Mouse (Mus musculus): Measurements from ENCODE around the gene Fam126b. TPM values are rescaled to one million over a fixed set of nuclear protein-coding genes. Genes with fewer than 3 reads are reported as not detected.
"Not testable (repeated sequence)": the region's sequence is repeated elsewhere in the genome, so short reads cannot be mapped to it uniquely, and the experiment has no call there.

The Fam126b gene
- 7.2 and 8.8 TPM in 2 replicates for polyA plus RNA-seq (2014; fragmentation: Nextera tagmentation; extraction: Ambion mirVana)

GRCm38 (mm10) chr1:58586171-58586997 lies at the start of gene Fam126b, which contains the start of gene Ndufb3:
Fam126b (minus strand) TSS chr1:58586323.
Ndufb3 (plus strand) TSS chr1:58586384.
- Histone ChIP-seq H3K9ac (peak within 1 kb of the TSS; percentile 84), H3K4me2 (peak within 1 kb of the TSS; percentile 76), H3K27ac (ENCODE audit: low read depth) (peak within 1 kb of the TSS; percentile 84), H3K4me1 (ENCODE audit: insufficient read depth) (no peaks in the 10 kb centered on the region; the same call in 1 of the 2 replicates), H3K9me3 (ENCODE audit: low read depth, low read length) (no peaks in the 10 kb centered on the region), H3K27me3 (ENCODE audit: insufficient read depth, low read length) (no peaks in the 10 kb centered on the region), H3K36me3 (ENCODE audit: insufficient read depth) (peaks cover 3% of the 10 kb centered on the region; the same call in 1 of the 2 replicates), H3K4me3 (ENCODE audit: low read depth, low read length) (peak within 1 kb of the TSS; percentile 84)
- TF ChIP-seq CTCF (IDR thresholded peaks at IDR 0.05; ENCODE audit: low read depth), result no peak
- under 1% methylated on average over 41 of the region's 41 CpGs for WGBS
- peak; percentile 95 for DNase-seq
- ATAC-seq (ENCODE audit: insufficient read depth), result peak; percentile 99

- WGBS, result 67% methylated on average over 1 of the region's 2 CpGs
- H3K9me3 ChIP-seq (ENCODE audit: low read depth, low read length); H3K27me3 ChIP-seq (ENCODE audit: insufficient read depth, low read length); H3K9ac ChIP-seq; H3K36me3 ChIP-seq (ENCODE audit: insufficient read depth); DNase-seq; H3K27ac ChIP-seq (ENCODE audit: low read depth); H3K4me2 ChIP-seq; H3K4me1 ChIP-seq (ENCODE audit: insufficient read depth); H3K4me3 ChIP-seq (ENCODE audit: low read depth, low read length); ATAC-seq (ENCODE audit: insufficient read depth): not testable (repeated sequence)
Measured at GRCm38 (mm10) chr1:58628847-58629246, 42.7 kb upstream of the Fam126b start.

GRCm38 (mm10) chr1:58621996-58622748 lies 36.0 kb upstream of the Fam126b start:
- H3K4me3 ChIP-seq (ENCODE audit: low read depth, low read length), result no peak overlapping the region
- H3K27ac ChIP-seq (ENCODE audit: low read depth), result no peak overlapping the region
- no peak for ATAC-seq (ENCODE audit: insufficient read depth)
- H3K9ac ChIP-seq, result no peak overlapping the region
- no peaks in the 10 kb centered on the region for H3K27me3 ChIP-seq (ENCODE audit: insufficient read depth, low read length)
- H3K4me1 ChIP-seq (ENCODE audit: insufficient read depth), result no peaks in the 10 kb centered on the region
- H3K36me3 ChIP-seq (ENCODE audit: insufficient read depth), result no peaks in the 10 kb centered on the region
- no peak for TF ChIP-seq CTCF (IDR thresholded peaks at IDR 0.05; ENCODE audit: low read depth)
- DNase-seq, result peak; percentile 23
- no peaks in the 10 kb centered on the region for H3K9me3 ChIP-seq (ENCODE audit: low read depth, low read length)
- WGBS, result 51% methylated on average over 7 of the region's 7 CpGs
- H3K4me2 ChIP-seq, result no peak overlapping the region

GRCm38 (mm10) chr1:58621251-58621650 lies 35.1 kb upstream of the Fam126b start:
- no peak for TF ChIP-seq CTCF (IDR thresholded peaks at IDR 0.05; ENCODE audit: low read depth)
- Histone ChIP-seq H3K9me3 (ENCODE audit: low read depth, low read length) (no peaks in the 10 kb centered on the region), H3K4me3 (ENCODE audit: low read depth, low read length) (no peak overlapping the region), H3K4me2 (no peak overlapping the region), H3K9ac (no peak overlapping the region), H3K27me3 (ENCODE audit: insufficient read depth, low read length) (no peaks in the 10 kb centered on the region), H3K4me1 (ENCODE audit: insufficient read depth) (no peaks in the 10 kb centered on the region), H3K36me3 (ENCODE audit: insufficient read depth) (no peaks in the 10 kb centered on the region), H3K27ac (ENCODE audit: low read depth) (no peak overlapping the region)
- ATAC-seq (ENCODE audit: insufficient read depth) (no peak), DNase-seq (no peak)
- 74% methylated on average over 3 of the region's 3 CpGs for WGBS

GRCm38 (mm10) chr1:58618766-58619165 lies 32.6 kb upstream of the Fam126b start:
- no peak for ATAC-seq (ENCODE audit: insufficient read depth)
- H3K9ac ChIP-seq, result no peak overlapping the region
- no peak overlapping the region for H3K4me3 ChIP-seq (ENCODE audit: low read depth, low read length)
- no peaks in the 10 kb centered on the region for H3K27me3 ChIP-seq (ENCODE audit: insufficient read depth, low read length)
- H3K27ac ChIP-seq (ENCODE audit: low read depth), result no peak overlapping the region
- H3K9me3 ChIP-seq (ENCODE audit: low read depth, low read length), result no peaks in the 10 kb centered on the region
- WGBS, result 89% methylated on average over 2 of the region's 2 CpGs
- no peaks in the 10 kb centered on the region for H3K36me3 ChIP-seq (ENCODE audit: insufficient read depth)
- no peak for TF ChIP-seq CTCF (IDR thresholded peaks at IDR 0.05; ENCODE audit: low read depth)
- no peak for DNase-seq
- no peaks in the 10 kb centered on the region for H3K4me1 ChIP-seq (ENCODE audit: insufficient read depth)
- no peak overlapping the region for H3K4me2 ChIP-seq

- Histone ChIP-seq H3K27me3 (ENCODE audit: insufficient read depth, low read length) (no peaks in the 10 kb centered on the region), H3K4me1 (ENCODE audit: insufficient read depth) (no peaks in the 10 kb centered on the region), H3K36me3 (ENCODE audit: insufficient read depth) (no peaks in the 10 kb centered on the region), H3K4me3 (ENCODE audit: low read depth, low read length) (no peak overlapping the region), H3K9me3 (ENCODE audit: low read depth, low read length) (no peaks in the 10 kb centered on the region), H3K4me2 (no peak overlapping the region), H3K9ac (no peak overlapping the region), H3K27ac (ENCODE audit: low read depth) (no peak overlapping the region)
- TF ChIP-seq CTCF (IDR thresholded peaks at IDR 0.05; ENCODE audit: low read depth), result no peak
- DNase-seq (no peak), ATAC-seq (ENCODE audit: insufficient read depth) (no peak)
- WGBS, result 80% methylated on average over 6 of the region's 6 CpGs
Measured at GRCm38 (mm10) chr1:58617978-58618668, 32.0 kb upstream of the Fam126b start.

Data from lung, embryonic 14.5 days (tissue).